ENCODE assay signal across 9 mouse cellular contexts in the genomic region with DNA sequence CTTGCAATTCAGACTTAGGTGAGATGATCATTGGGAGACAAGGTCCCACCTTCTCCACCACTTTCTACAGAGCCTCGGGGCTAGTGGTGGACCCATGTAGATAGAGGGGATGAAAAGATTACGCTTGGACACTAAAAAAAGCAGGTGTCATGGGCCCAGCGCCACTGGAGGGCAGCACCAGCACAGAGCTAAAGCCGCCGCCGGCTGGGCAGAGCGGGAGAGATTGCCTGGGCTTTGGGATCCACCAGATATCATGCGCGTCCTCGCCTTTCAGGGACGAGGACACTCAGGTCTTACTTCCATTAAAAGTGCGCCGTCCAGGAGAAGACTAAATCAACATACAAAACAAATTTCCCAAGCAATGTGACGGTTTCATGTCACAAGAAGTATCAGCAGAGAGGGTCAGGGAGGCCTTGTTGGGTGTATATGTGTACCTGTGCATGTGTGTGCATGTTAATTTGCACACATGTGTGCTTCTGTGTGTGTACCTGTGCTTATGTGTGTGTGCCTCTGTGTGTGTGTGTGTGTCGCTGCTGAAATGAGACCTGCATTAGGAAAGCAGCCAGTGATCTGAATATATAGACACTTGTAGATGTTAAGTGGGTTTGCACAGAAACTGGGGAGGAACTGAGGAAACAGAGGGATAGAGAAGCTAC. TPM values are rescaled to one million over a fixed set of nuclear protein-coding genes. Genes with fewer than 3 reads are reported as not detected.
DNase-seq lines count a peak whose midpoint lies in the region; ATAC-seq and TF ChIP-seq lines count a peak whose summit lies in the region.
"Had no signal": no experiment of that assay in that cellular context is flagged by ENCODE, and none has a peak within 500 bp of the region (broad histone marks: within the 10 kb centered on the region; RNA-seq: fewer than 3 reads in every experiment).

No protein-coding gene starts in this region.

- intact Hi-C loops in heart, postnatal 10 days (cut with DNase I): loop anchor here (1.0 to 5.0 kb wide), 4 partner anchors 117 to 326 kb away; no protein-coding TSS in a partner anchor

- 5% methylated on average over 15 of the region's 15 CpGs for WGBS in forebrain, embryonic 13.5 days
- WGBS in lung, embryonic 15.5 days: 7% methylated on average over 15 of the region's 15 CpGs

- peak; percentile 64 for DNase-seq in CD4-positive, CD25-positive, alpha-beta regulatory T cell, adult 2 months (ENCODE audit: low read depth, low spot score)
- DNase-seq in brain, embryonic 14.5 days (ENCODE audit: low read depth): peak; percentile 83
- peak; percentile 79 to 80 for DNase-seq in heart, postnatal 10 days
- DNase-seq in layer of hippocampus, adult 2 months (ENCODE audit: low spot score in 2 of 2): peak; percentile 72 to 80
- DNase-seq in ovary, adult 18-20 months (ENCODE audit: low spot score): peak; percentile 49
- DNase-seq in thymus, postnatal 14 days: peak; percentile 69

- no peak overlapping the region for H3K9ac ChIP-seq in forebrain, embryonic 13.5 days
- no peak overlapping the region for H3K9ac ChIP-seq in lung, embryonic 15.5 days
- H3K9ac ChIP-seq: embryonic facial prominence, embryonic 15.5 days had no signal

- H3K36me3 ChIP-seq in forebrain, embryonic 13.5 days (ENCODE audit: poor library complexity, severe bottlenecking): no peaks in the 10 kb centered on the region
- H3K36me3 ChIP-seq in lung, embryonic 15.5 days: no peaks in the 10 kb centered on the region
- H3K36me3 ChIP-seq: embryonic facial prominence, embryonic 15.5 days had no signal

- H3K27ac ChIP-seq in forebrain, embryonic 13.5 days: no peak overlapping the region
- 0 out of 2 replicates have a peak overlapping the region, but pooled peaks have one; percentile 46 for H3K27ac ChIP-seq in layer of hippocampus, adult 2 months
- H3K27ac ChIP-seq in lung, embryonic 15.5 days: no peak overlapping the region
- H3K27ac ChIP-seq: embryonic facial prominence, embryonic 15.5 days had no signal

- peaks cover 33% of the 10 kb centered on the region for H3K27me3 ChIP-seq in forebrain, embryonic 13.5 days
- H3K27me3 ChIP-seq in lung, embryonic 15.5 days: peaks cover 32% of the 10 kb centered on the region

- H3K4me3 ChIP-seq in forebrain, embryonic 13.5 days: no peak overlapping the region
- peak overlapping the region; percentile 1; the same call in 1 of the 2 replicates for H3K4me3 ChIP-seq in layer of hippocampus, adult 2 months
- H3K4me3 ChIP-seq in lung, embryonic 15.5 days: no peak overlapping the region
- H3K4me3 ChIP-seq: embryonic facial prominence, embryonic 15.5 days had no signal

- TF ChIP-seq CTCF in brain, embryonic 14.5 days (IDR thresholded peaks at IDR 0.05; ENCODE audit: borderline replicate concordance, extremely low read depth, insufficient read depth, insufficient read length): peak; percentile 90
- peak; percentile 94 for TF ChIP-seq CTCF in layer of hippocampus, adult 2 months (conservative IDR thresholded peaks at IDR 0.05)

- no peak for TF ChIP-seq POLR2A in brain, embryonic 14.5 days (IDR thresholded peaks at IDR 0.05; ENCODE audit: borderline replicate concordance, extremely low read depth, insufficient read depth, insufficient read length, poor library complexity, severe bottlenecking)

- H3K4me2 ChIP-seq in forebrain, embryonic 13.5 days: peak overlapping the region; percentile 47
- peak overlapping the region; percentile 37 for H3K4me2 ChIP-seq in lung, embryonic 15.5 days

- no peaks in the 10 kb centered on the region for H3K9me3 ChIP-seq in forebrain, embryonic 13.5 days (replicated peaks)
- H3K9me3 ChIP-seq in lung, embryonic 15.5 days: no peaks in the 10 kb centered on the region
- H3K9me3 ChIP-seq: embryonic facial prominence, embryonic 15.5 days had no signal

- peak; percentile 73 for ATAC-seq in forebrain, embryonic 13.5 days
- ATAC-seq in lung, embryonic 15.5 days (ENCODE audit: borderline replicate concordance, extremely low read depth, low FRiP score, low TSS enrichment): no peak

- peaks cover 7% of the 10 kb centered on the region for H3K4me1 ChIP-seq in forebrain, embryonic 13.5 days
- peaks cover 9% of the 10 kb centered on the region; the same call in 1 of the 2 replicates for H3K4me1 ChIP-seq in lung, embryonic 15.5 days

RNA-seq across cellular contexts. Expression of a gene that starts 25.4 kb away (rescaled TPM):
- polyA plus RNA-seq in brain, embryonic 14.5 days (2012; rRNA removed): 14.2 and 14.5 TPM in 2 replicates
- 6.7 and 9.0 TPM in 2 replicates for polyA plus RNA-seq in forebrain, embryonic 13.5 days (2015; fragmentation: Nextera tagmentation; extraction: Ambion mirVana)
- 1 to 10 TPM; 6.7 to 6.9 TPM for total RNA-seq in heart, postnatal 10 days (2021)
- total RNA-seq in layer of hippocampus, adult 2 months (2021): 10 to 100 TPM; 14.0 to 15.7 TPM
- polyA plus RNA-seq in lung, embryonic 15.5 days (2015; fragmentation: Nextera tagmentation; extraction: Ambion mirVana): 15.6 and 16.7 TPM in 2 replicates

RNA-seq across cellular contexts. Expression of a gene that starts 51.9 kb away (rescaled TPM):
- polyA plus RNA-seq in brain, embryonic 14.5 days (2012; rRNA removed): 24.1 and 31.1 TPM in 2 replicates
- polyA plus RNA-seq in forebrain, embryonic 13.5 days (2015; fragmentation: Nextera tagmentation; extraction: Ambion mirVana): 28.2 and 29.4 TPM in 2 replicates
- 10 to 100 TPM; 25.6 to 30.9 TPM for total RNA-seq in heart, postnatal 10 days (2021)
- 100 to 1,000 TPM; 105 to 108 TPM for total RNA-seq in layer of hippocampus, adult 2 months (2021)
- 23.6 and 25.7 TPM in 2 replicates for polyA plus RNA-seq in lung, embryonic 15.5 days (2015; fragmentation: Nextera tagmentation; extraction: Ambion mirVana)
